1 mouse cellular context compared by ENCODE assay signal in genomic region chr14:54616226-54616825, GRCm38 (mm10).
TF ChIP-seq lines count a peak whose summit lies in the region.

No protein-coding gene starts in this region.

TF ChIP-seq in CH12.LX, 34 proteins besides CTCF, POLR2A, EP300 and RAD21:
- TF ChIP-seq MAZ (IDR thresholded peaks at IDR 0.05; ENCODE audit: low read depth, low read length) = no peak
- TF ChIP-seq ZMIZ1 (IDR thresholded peaks at IDR 0.05; ENCODE audit: low read depth, low read length) = no peak
- no peak for TF ChIP-seq JUN (IDR thresholded peaks at IDR 0.05; ENCODE audit: insufficient read depth, low read depth, low read length)
- TF ChIP-seq UBTF (IDR thresholded peaks at IDR 0.05; ENCODE audit: low read depth, low read length) = no peak
- no peak for TF ChIP-seq ELF1 (IDR thresholded peaks at IDR 0.05; ENCODE audit: low read depth, low read length)
- TF ChIP-seq IRF4 (IDR thresholded peaks at IDR 0.05; ENCODE audit: low read depth, low read length) = no peak
- no peak for TF ChIP-seq CHD1 (IDR thresholded peaks at IDR 0.05; ENCODE audit: low read depth, low read length)
- TF ChIP-seq GABPA (IDR thresholded peaks at IDR 0.05; ENCODE audit: insufficient replicate concordance, low read depth, low read length) = no peak
- TF ChIP-seq HCFC1 (IDR thresholded peaks at IDR 0.05; ENCODE audit: low read depth, low read length) = no peak
- no peak for TF ChIP-seq ZNF384 (IDR thresholded peaks at IDR 0.05; ENCODE audit: low read depth, low read length)
- TF ChIP-seq POLR2AphosphoS2 (IDR thresholded peaks at IDR 0.05; ENCODE audit: low read depth, low read length) = no peak
- no peak for TF ChIP-seq BHLHE40 (IDR thresholded peaks at IDR 0.05; ENCODE audit: low read depth, low read length)
- no peak for TF ChIP-seq TBP (conservative IDR thresholded peaks at IDR 0.05; ENCODE audit: low read depth, low read length)
- no peak for TF ChIP-seq MEF2A (IDR thresholded peaks at IDR 0.05; ENCODE audit: borderline replicate concordance, low read depth, low read length)
- TF ChIP-seq ETS1 (conservative IDR thresholded peaks at IDR 0.05; ENCODE audit: low read depth, low read length) = no peak
- no peak for TF ChIP-seq JUND (conservative IDR thresholded peaks at IDR 0.05; ENCODE audit: low read depth, low read length)
- no peak for TF ChIP-seq ZC3H11A (IDR thresholded peaks at IDR 0.05; ENCODE audit: low read depth, low read length)
- no peak for TF ChIP-seq MAX (IDR thresholded peaks at IDR 0.05; ENCODE audit: low read length)
- no peak for TF ChIP-seq PAX5 (IDR thresholded peaks at IDR 0.05; ENCODE audit: low read length)
